Mouse (Mus musculus) neutrophil, adult 5-6 weeks (primary cell): ENCODE data around the gene Zfp385a. TPM values are rescaled to one million over a fixed set of nuclear protein-coding genes. Genes with fewer than 3 reads are reported as not detected.

Source experiments
- ATAC-seq: fragments of 151-379, 151-347 bp; 2 replicates; pipeline ENCODE4 v1.8.0; 2017; ENCODE audit warnings: mild to moderate bottlenecking, moderate TSS enrichment; ENCODE audit not compliant: insufficient number of reproducible peaks, poor library complexity, low FRiP score, severe bottlenecking; ENCODE audit errors: extremely low read depth
- total RNA-seq: library from RNA; stranded (forward); fragments of 200-1000 nt; gene quantifications from 2 replicates; pipeline ENCODE4 v1.2.3, GENCODE M21; 2017

Zfp385a gene
- total RNA-seq, 1 experiment from 2014 or later = 1.9 TPM

DNA sequence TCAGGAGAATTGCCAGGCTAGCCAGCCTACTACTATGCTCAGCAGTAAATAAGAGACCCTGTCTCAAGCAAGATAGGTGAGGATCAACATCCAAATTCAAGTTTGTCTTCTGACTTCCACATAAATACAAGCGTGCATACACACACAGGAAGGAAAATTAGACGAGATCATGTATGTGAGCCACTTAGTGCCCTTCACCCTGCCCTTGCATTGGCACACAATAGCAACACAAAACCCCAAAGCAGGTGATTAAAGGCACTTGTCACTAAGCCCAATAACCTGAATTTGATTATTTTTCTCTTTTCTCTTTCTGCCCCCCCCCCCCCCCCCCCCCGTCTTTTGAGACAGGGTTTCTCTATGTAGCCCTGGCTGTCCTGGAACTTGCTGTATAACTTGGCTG lies 3.1 kb upstream of the Zfp385a start:
- ATAC-seq = no peak

DNA sequence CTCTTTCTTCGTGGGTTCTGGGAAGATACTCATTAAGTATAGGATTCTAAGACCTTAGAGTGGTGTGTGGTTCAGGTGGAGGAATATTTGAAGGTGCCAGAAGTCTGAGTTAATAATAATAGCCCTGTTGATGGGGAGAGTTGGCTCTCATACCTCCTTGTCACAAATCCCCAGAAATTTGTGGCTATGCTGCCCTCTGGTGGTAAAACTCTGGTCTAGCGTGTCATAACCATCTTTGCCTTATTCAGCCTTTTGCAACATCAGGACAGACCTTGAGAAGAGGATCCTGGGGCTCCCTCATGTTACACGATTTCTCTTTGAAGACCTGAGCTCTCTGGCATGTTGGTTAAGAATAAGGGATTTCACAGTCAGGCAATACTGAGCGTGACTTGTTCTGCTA lies 2.5 kb upstream of the Zfp385a start:
- peak; percentile 55; the same call in 1 of the 2 replicates for ATAC-seq

DNA sequence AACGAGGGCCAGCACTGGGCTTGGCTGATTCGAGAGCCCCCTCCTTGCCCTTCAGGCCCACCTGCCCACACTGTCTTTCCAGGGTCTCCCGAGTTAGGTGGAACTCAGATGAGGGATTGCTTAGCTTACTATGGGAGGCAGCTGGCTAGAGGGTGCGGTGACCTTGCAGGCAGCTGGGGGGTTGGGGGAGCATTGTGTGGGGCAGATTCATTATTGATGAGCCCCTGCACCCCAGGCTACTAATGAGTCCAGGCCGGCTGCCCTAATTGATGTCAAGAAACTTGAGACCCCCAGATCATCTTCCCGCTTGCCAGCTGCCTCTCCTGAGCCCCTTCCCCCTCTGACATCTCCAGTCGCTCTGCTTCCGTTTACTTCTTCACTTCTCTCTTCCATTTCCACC lies 1.7 kb upstream of the Zfp385a start:
- ATAC-seq = no peak

DNA sequence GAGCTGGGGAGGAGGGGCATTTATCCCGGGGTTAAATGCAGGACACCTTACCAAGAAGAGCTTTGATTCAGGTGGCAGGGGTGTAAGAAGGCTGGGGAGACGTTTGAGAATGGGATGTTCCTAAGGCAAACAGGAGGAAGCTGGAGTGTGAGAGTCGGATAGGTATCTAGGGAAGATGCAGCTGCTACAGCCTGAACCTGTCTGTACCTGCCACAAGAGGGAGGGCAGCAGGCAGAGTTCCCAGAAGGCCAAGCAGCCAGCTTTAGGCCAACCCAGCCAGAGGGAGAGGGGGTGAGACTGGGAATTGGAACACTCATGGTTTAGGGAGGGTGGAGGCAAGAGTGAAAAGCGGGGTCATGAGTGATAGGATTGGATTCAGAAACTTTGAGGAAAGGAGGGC lies 893 bp upstream of the Zfp385a start:
- ATAC-seq = no peak

DNA sequence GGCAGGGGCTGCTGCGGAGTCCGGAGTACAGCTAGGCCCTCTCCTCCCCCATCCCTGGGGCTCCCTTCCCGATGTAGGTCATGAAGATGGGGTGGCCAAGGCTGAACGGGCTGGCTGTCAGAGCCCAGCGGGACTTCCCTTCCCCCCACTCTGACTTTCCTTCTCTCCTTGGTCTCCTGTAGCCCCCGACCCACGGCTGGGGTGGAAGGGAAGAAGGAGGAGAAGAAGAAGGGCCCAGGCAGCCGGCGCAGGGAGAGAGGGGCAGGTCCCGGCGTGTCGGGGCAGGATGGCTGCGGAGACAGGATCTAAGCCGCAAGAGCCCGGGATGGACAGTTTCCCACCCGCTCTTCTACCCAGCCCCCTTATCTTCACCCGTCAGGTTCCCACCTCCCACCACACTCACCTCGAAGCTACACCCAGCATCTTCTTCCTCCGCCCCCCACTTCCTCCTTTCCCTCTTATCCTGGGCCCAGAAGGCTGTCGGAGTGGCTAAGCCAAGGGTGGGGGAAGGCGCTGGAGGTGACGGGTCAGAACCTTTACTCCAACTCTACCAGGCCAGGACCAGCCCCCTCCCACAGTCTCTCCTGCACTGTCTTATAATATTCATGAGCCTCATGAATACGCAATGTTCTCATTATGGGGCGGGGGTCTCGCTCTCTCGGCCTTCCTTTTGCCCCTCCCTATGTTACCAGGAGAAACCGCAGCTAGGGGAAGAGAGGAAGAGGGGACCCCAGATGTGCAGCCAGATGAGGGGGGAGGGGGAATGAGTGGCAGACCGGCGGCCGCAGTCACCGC lies 530 bp downstream of the Zfp385a start:
- ATAC-seq = no peak

DNA sequence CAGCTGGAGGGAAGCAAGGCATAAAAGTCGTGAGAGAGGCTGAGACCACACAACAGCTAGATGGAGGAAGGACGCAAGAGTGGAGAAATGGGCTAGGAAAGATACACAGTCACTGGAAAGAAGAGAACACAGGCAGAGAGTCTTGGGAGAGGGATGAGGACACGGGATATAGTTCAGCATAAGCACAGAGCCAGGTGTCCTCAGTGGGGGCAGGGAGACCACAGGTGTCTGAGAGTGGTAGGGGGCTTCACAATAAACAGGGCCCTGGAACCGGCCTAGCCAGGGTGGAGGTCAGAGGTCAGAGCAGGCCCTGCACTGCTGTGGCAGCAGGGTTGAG lies 1.1 kb downstream of the Zfp385a start:
- no peak for ATAC-seq

DNA sequence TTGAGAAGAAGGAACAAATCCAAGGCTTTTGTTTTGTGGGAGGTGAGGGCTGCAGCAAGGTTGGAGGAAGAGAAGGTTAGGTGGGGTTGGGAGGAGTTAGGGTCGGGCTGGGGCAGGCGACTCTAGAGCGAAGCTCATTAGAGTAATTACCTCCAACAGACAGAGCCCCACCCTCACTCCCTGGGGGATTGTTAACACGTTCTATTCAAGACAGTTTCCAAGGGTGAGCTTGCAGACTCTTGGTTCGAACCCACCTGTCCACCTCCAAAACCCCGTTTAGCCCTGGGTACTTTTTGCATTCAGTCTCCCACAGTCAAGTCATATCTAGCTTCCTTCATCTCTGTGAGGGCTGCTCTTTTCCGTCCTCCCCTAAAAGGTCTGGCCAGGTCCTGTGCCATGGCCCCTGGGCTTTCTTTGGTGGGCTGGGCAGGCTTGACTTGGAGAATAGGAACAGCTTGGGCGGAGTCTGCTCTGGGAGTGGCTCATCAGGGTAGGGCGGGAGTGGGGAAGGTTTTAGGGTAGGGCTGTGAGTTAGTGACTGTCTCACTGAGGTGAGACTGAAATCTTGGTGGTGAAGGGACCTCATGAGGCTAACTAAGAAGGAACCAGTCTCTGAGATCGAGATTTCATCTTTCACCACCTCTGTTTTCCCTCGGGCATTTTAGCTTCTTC lies 2.8 kb downstream of the Zfp385a start:
- ATAC-seq = no peak

DNA sequence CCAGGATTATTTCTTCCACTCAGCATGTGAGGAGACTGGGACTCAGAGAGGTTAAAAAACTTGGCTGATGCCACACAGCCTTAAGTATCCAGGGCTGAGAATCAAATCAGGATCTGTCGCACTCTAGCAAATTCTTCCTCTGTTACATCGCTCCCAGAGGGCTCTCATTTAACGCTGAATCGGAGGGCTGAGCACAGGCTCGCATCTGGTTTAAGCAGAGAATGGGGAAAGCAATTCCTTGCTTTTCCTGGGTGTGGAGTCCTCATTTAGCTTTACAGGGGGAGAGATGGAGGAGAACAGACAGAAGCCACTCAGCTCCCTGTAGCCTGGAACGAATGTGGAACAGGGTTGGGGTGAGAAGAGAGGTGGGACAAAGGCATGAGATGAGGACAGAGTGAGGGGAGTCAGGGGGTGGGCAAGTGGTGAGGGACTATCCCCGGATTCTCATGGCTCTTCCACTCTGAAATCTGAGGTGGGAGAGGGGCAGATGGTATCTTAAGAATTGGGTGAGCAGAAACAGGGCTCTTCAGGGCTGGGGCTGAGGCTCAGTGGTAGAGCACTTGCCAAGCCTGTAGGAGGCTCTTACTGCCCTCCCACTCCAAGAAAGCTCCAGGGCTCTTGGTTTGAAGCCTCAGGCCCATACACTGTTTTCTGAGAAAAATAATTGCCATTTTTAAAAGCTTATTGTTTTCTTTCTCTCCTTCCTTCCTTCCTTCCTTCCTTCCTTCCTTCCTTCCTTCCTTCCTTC lies 4.2 kb downstream of the Zfp385a start:
- no peak for ATAC-seq

DNA sequence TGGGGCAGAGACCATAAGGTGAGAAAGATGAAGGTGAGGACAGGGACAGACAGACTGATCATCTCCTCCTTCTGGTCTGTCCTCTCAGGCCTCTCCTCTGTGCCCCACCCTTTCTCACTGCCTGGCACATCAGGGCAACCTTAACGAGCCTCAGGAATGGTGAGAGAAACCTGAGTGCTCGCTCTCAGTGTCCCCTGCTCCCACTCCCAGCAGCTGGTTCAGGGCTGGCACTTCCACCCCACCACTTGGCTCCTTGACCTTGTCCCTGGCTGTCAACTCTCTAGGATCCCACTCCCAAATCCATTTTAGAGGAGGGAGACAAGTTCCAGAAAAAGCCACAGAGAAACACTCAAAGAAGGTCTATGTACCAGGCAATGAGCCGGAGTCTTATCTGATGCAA lies 4.9 kb downstream of the Zfp385a start:
- ATAC-seq = no peak

DNA sequence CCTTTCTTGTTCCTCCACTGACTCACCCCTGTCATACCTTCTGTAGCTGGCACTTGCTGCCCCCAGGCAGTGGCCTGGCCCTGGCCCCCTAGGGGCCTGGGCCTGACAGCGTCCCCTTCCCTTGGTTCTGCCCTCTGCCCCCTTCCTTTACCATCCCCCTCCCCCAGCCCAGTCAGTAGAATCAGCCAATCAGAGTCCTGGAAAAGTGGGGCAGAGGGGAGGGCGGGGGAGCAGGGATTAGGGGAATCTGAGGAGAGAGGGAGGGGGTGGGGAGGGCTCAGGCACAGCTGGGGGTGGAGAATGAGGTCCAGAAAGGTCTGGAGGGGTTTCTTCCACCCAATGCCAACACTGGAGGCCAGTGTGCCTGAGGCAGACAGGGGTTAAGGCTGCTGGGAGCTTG lies 5.7 kb downstream of the Zfp385a start:
- no peak for ATAC-seq

DNA sequence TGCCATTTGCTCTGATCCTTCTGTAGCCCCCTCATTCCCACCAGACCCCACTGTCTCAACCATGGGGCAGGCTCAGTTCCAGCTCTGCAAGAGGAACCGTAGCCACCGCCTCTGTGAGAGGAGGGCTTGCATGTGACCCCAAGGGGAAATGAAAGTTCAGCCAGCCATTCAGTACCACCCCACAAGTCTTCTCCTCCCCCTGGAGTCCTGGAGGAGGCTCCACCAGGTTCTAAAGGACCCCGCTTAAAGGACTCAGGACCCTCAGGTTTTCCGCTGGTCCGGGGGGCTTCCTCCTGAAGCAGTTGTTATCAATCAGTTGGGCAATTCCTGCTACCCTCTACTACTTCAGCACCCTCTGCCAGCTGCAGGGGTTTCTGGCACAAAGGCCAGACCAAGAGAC lies 6.2 kb downstream of the Zfp385a start:
- ATAC-seq = peak; percentile 84

DNA sequence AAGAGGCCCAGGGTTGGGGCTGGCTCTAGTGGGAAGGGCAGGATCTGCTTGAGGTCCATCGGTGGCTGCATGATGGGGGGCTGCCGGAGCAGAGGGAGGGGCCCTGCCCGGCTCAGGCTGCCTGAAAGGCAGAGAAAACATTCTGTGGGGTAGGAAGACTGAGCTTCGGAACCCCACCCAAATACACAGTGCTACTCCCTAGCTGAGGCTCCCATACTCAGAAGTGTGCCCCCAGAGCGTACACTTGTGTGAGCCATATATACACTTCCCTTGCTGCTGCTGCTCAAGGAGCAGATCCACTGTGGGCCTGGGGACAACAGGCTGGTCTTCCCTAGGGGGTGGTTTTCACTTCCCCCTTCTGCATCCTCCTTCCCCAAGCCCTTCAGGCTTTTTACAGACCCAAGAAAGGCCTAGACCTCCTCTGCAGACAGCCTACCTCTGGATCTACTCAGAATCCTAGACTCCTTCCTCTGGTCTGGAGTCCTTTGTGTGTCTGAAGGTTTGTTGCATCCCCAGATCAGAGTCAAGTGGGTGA lies 6.7 kb downstream of the Zfp385a start:
- ATAC-seq = peak; percentile 43; the same call in 1 of the 2 replicates

DNA sequence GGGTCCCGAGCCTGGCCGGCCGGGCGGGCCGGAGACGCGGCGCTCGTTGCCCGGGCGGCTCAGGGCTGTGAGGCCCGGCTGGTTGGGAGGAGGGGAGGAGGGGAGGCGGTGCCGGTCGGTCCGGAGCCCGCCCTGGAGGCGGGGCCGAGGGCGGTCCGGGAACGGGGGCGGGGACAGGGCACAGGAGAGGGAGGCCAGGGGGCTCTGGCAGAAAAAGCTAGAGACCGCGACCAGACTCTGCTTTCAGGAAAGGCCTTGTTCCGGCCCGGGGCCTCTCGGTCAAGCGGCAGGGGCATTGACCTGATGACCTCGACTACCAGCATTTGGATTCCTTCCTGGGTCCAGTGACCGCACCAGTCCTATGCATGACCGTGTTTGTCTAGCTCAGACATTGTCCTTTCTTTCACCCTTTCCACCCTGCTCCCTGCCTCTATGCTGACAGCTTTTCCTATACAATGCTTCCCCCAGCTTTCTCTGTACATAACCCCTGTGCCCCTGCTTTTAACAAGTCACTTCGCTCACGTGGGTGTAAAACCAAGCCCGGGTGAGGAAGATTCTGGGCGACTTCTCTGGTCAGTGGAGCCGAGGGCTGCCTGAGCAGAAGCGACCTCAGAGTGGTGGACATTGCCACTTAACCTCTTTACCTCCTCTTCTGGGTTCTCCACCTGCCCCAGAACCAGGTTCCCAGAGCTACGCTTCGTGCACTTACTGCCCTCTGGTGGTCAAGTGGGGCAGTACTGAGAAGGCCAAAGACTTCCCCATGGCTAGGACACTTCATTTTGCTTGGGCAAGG lies 16.2 kb downstream of the Zfp385a start:
- ATAC-seq = peak; percentile 86

DNA sequence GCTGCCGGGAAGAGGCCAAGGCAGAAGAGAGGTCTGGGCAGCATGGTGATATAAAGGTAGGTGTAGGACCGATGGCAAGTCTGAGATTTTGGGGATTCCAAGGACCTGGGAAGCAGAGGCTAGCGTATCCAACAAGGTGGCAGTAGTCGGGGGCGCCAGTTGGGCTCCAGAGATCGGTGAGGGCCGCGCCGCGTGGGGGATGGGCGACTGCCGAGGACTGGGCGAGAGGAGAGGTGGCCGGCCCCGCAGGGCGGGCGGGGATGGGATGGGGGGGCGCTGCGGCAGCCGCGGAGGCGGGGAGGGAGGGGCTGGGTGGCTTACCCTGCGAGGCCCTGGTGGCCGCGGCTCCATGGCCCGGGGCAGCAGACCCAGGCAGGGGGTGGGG lies 16.8 kb downstream of the Zfp385a start:
- ATAC-seq = no peak

DNA sequence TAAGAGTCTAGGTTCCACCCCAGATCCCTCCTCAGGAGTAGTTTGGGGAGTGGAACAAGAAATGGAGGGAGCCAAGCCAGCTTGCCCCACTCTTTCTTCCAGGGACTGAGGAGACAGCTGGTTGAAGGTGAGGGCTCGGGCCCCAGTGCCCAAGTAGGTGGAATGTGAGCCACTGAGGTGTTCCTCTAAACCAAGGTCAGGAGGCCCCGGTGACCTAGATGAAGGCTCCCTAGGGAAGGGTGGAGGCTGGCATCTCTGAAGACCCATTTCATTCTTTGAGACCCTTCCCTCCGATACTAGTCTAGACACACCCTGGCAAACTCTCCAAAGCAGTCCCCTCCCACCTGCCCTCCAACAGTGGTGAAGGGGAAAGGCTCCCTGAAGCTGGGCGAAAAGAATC lies 17.5 kb downstream of the Zfp385a start:
- ATAC-seq = no peak

DNA sequence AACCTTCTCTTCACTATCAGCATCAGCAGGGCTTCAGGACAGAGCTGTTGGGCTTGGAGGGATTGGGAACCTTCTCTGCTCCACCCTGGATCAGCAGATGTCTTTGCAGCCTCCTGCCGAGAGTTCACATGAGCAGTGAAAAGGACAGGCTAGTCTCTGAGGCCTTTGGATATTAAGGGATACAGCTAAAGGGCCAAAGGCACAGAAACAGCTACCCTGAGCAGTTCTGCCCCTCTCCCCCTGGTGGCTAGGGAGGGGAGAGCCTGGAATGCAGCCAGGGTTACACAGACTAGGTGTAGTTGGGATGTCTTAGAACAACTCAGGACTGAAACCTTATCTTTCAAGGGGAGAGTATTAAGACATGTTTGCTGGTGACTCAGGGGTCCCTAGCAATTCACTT lies 18.8 kb downstream of the Zfp385a start:
- no peak for ATAC-seq

DNA sequence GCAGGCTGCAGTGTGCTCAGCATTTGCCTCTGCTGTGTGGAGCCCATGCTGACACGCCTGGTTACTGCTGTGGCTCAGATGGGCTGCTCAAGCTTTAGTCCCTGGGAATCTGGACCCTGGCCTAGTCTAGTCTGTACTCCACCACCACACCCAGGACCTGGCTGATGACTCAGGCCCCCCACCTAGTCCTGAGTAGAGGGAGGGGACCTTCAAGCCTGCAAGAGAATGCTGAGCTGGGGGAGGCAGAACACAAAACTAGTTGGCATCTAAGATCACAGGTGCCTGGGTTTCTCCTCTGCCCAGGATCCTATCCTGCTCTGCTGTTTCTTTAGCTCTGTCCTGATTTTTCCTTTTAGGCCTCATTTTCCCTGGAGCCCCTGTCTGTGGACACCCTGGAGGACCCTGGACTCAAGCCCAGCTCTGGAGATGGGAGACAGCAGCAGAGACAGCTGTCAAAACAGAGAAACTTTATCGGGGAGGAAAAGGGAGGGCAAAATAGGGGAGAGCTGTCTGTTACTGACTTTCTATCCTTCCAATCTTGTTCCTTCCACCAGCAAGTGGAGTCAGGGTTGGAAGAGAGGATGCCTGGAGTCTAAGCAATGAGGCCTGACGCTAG lies 21.6 kb downstream of the Zfp385a start:
- no peak for ATAC-seq

DNA sequence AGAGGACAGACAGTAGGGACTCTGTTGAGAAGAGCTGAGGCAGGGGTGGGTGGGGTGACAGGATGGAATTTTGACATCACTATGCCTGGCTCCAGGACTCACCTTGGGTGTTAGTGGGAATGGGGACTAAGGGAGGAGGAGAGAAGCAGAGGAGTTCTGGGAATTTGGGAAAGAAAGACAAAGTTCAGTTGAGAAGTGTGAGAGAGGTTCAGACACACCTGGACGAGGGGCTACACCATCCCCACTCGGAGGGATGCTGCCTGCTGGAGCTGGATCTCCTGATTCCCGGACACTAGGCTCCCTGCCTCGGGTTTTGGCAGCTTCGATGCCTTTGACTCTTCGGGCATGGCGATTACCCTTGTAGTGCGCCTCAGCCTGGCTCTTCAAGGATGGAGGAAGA lies 22.2 kb downstream of the Zfp385a start:
- ATAC-seq = no peak

DNA sequence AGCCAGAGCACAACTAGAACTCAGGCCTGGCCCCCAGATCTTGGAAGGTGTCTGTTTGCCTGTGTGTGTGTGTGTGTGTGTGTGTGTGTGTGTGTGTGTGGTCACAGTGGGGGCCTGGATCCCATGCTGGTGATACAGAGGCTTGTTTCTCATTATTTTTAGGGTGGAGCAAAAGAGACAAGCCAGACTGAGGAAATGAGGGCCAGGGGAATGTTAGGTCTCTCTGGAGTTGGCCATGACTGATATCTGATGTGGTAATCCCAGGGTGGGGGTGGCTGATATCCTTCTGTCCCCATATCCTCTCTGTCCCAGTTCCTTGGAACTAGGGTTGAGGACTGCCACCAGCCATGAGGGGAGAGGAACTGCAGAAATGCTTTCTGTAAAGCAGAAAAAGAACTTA lies 22.8 kb downstream of the Zfp385a start:
- no peak for ATAC-seq
